Mouse (Mus musculus) intestine, embryonic 14.5 days (tissue): ENCODE data around the gene Impdh1. TPM values are rescaled to one million over a fixed set of nuclear protein-coding genes. Genes with fewer than 3 reads are reported as not detected.

ENCODE experiments used
- ATAC-seq: fragments of 200-750 bp; cut with Nextera tagmentation; replicated peaks from 2 replicates; pipeline ENCODE4 v1.8.0; 2017; ENCODE audit warnings: low read depth, moderate number of reproducible peaks, moderate TSS enrichment, moderate library complexity; ENCODE audit not compliant: low FRiP score, low TSS enrichment
- DNase-seq: peaks from one replicate; pipeline ENCODE4 v3.0.0-alpha.2; 2018; ENCODE audit warnings: low spot score
- H3K27ac ChIP-seq: fragments of 300-500 bp; sonication (generic); 2 replicates; pipeline ENCODE4 v1.5.1; 2014; ENCODE audit warnings: low read depth, mild to moderate bottlenecking, control low read depth
- H3K27me3 ChIP-seq: fragments of 300-500 bp; sonication (generic); replicated peaks from 2 replicates; pipeline ENCODE4 v1.6.1; 2014; ENCODE audit warnings: low read length, control low read depth; ENCODE audit not compliant: control insufficient read depth, insufficient read depth
- H3K36me3 ChIP-seq: fragments of 300-500 bp; sonication (generic); 2 replicates; pipeline ENCODE4 v1.6.1; 2014; ENCODE audit warnings: low read length, control low read depth; ENCODE audit not compliant: control insufficient read depth, insufficient read depth
- H3K4me1 ChIP-seq: fragments of 300-500 bp; sonication (generic); replicated peaks from 2 replicates; pipeline ENCODE4 v1.6.1; 2014; ENCODE audit warnings: low read length, control low read depth, mixed read lengths; ENCODE audit not compliant: control insufficient read depth, insufficient read depth
- H3K4me2 ChIP-seq: fragments of 300-500 bp; sonication (generic); 2 replicates; pipeline ENCODE4 v1.6.1; 2014; ENCODE audit warnings: low read length
- H3K4me3 ChIP-seq: fragments of 300-500 bp; sonication (generic); 2 replicates; pipeline ENCODE4 v1.5.1; 2014; ENCODE audit warnings: low read depth, low read length, control low read depth, mixed read lengths
- H3K9ac ChIP-seq: fragments of 300-500 bp; sonication (generic); 2 replicates; pipeline ENCODE4 v1.6.1; 2014; ENCODE audit warnings: mild to moderate bottlenecking, low read length
- H3K9me3 ChIP-seq: fragments of 300-500 bp; sonication (generic); 2 replicates; pipeline ENCODE4 v1.6.1; 2016; ENCODE audit warnings: low read length, control low read depth; ENCODE audit not compliant: control insufficient read depth
- WGBS: fragments of 180-500 bp; shearing (Covaris S2); extraction: QIAGEN DNeasy Blood & Tissue Kit; methylation state at CpG from one replicate; pipeline ENCODE4 v1.1.7; 2014; 5-methylcytosine and 5-hydroxymethylcytosine counted together
- polyA plus RNA-seq: library from polyadenylated mRNA; unstranded; fragments of >200 nt; fragmentation: Nextera tagmentation; extraction: Ambion mirVana; gene quantifications from 2 replicates; pipeline ENCODE4 v1.2.1, GENCODE M21; 2014

The Impdh1 gene
- polyA plus RNA-seq, 1 experiment from 2014 or later = 48.1 TPM

DNA sequence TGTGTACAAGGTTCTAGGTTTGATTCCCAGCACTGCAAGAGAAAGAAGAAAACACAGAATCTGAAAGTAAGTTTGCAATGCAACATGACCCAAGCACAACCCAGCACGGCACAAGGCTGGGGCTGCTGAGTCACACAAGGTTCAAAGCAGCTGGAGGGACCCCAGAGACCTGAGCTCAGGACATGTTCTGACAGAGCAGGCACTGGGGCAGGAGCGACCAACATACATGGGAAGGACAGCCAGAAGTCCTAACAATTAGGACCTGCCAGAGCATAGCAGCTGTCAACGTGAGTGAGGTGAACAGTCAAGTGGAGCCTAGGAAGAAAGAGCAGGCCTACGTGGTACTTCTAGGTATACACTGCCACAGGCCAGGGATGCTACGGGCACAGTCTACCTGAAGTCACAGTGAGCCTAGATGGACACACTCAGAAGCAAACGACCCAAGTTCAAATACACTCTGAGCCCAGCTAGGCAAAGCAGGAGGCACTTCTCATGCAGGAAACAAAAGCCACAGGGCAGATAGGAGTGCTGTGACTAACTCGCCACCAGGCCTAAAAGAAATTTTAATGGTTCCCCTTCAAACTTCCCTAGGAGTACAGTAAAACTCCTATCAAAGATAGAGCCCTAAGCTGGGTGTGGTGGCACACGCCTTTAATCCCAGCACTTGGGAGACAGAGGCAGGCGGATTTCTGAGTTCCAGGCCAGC is 5.8 kb downstream of the Impdh1 start:
- WGBS = 84% methylated on average over 9 of the region's 9 CpGs
- no peak for DNase-seq

GRCm38 (mm10) chr6:29208178-29208577 is 8.0 kb downstream of the Impdh1 start:
- Histone ChIP-seq H3K27ac (no peak overlapping the region), H3K27me3 (no peaks in the 10 kb centered on the region), H3K4me3 (no peak overlapping the region), H3K9me3 (no peaks in the 10 kb centered on the region), H3K4me1 (peaks cover 12% of the 10 kb centered on the region), H3K9ac (no peak overlapping the region), H3K4me2 (no peak overlapping the region), H3K36me3 (peaks cover 34% of the 10 kb centered on the region)
- 83% methylated on average over 5 of the region's 5 CpGs for WGBS
- no peak for ATAC-seq
- DNase-seq = peak; percentile 12

More for the DNA sequence above, 5.8 kb downstream of the Impdh1 start:
- Histone ChIP-seq H3K9ac (no peak overlapping the region), H3K27ac (no peak overlapping the region), H3K4me1 (peaks cover 26% of the 10 kb centered on the region), H3K4me3 (no peak overlapping the region), H3K36me3 (peaks cover 16% of the 10 kb centered on the region), H3K4me2 (no peak overlapping the region), H3K27me3 (peaks cover 13% of the 10 kb centered on the region), H3K9me3 (no peaks in the 10 kb centered on the region)
- ATAC-seq = no peak

DNA sequence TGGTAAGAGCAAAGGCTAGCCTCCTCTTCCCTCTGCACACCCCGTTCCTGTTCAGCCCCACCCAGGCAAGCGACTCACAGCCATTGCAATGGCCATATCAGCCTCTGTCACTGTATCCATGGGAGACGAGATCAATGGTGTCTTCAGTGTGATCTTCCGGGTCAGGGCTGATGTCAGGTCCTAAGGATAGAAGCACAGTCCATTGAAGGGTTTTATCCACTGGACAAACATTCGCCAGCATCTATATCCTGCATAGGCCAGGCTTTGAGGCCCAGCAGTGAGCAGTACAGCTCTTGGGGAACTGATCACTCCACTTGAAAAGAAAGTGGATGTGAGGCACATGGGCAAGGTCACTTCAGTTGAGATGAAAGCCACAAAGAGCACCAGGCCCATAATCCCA is 9.1 kb downstream of the Impdh1 start:
- no peak overlapping the region for H3K27ac ChIP-seq
- no peak for ATAC-seq
- WGBS = 87% methylated on average over 5 of the region's 5 CpGs
- H3K9ac ChIP-seq = no peak overlapping the region
- H3K36me3 ChIP-seq = peaks cover 41% of the 10 kb centered on the region
- H3K27me3 ChIP-seq = no peaks in the 10 kb centered on the region
- no peak overlapping the region for H3K4me2 ChIP-seq
- H3K4me3 ChIP-seq = no peak overlapping the region
- DNase-seq = peak; percentile 24
- H3K9me3 ChIP-seq = no peaks in the 10 kb centered on the region
- peaks cover 8% of the 10 kb centered on the region for H3K4me1 ChIP-seq

DNA sequence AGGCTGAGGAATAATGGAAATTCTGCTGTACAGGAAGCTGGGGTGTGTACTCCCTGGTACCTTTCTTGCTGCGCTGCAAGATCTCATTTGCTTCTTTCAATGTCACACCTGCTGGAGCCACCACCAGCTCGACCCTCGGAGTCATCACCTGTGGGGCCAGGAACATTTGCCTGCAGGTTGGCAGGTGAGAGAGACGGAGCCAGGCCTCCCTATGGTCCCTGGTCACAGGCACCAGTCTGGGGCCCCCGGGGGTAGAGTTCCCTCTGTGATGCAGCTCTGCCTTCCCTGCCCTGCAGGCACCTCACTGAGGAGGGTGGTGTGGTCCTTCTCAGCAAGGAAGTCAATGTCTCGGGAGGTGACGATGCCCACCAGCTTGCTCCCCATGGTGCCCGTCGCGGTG is 10.2 kb downstream of the Impdh1 start:
- peaks cover 2% of the 10 kb centered on the region; the same call in 1 of the 2 replicates for H3K4me1 ChIP-seq
- ATAC-seq (no peak), DNase-seq (peak; percentile 38)
- H3K27me3 ChIP-seq = no peaks in the 10 kb centered on the region
- H3K9ac ChIP-seq = no peak overlapping the region
- H3K4me2 ChIP-seq = no peak overlapping the region
- WGBS = 92% methylated on average over 10 of the region's 10 CpGs
- H3K27ac ChIP-seq = no peak overlapping the region
- H3K9me3 ChIP-seq = no peaks in the 10 kb centered on the region
- H3K4me3 ChIP-seq = no peak overlapping the region
- peaks cover 41% of the 10 kb centered on the region for H3K36me3 ChIP-seq

- Histone ChIP-seq H3K27ac (no peak overlapping the region), H3K36me3 (peaks cover 41% of the 10 kb centered on the region), H3K4me3 (no peak overlapping the region), H3K4me1 (no peaks in the 10 kb centered on the region), H3K4me2 (no peak overlapping the region), H3K27me3 (no peaks in the 10 kb centered on the region), H3K9me3 (no peaks in the 10 kb centered on the region), H3K9ac (no peak overlapping the region)
- ATAC-seq (0 out of 2 replicates have a peak, but pooled peaks have one; percentile 32), DNase-seq (peak; percentile 85)
- WGBS = 54% methylated on average over 15 of the region's 15 CpGs
Measured at GRCm38 (mm10) chr6:29204932-29205614, 11.1 kb downstream of the Impdh1 start.

- 85% methylated on average over 6 of the region's 6 CpGs for WGBS
- peaks cover 41% of the 10 kb centered on the region for H3K36me3 ChIP-seq
- no peak overlapping the region for H3K27ac ChIP-seq
- H3K4me2 ChIP-seq = no peak overlapping the region
- no peaks in the 10 kb centered on the region for H3K9me3 ChIP-seq
- peak; percentile 38 for DNase-seq
- ATAC-seq = no peak
- H3K4me3 ChIP-seq = no peak overlapping the region
- H3K27me3 ChIP-seq = no peaks in the 10 kb centered on the region
- no peak overlapping the region for H3K9ac ChIP-seq
- H3K4me1 ChIP-seq = no peaks in the 10 kb centered on the region
Measured at GRCm38 (mm10) chr6:29203861-29204585, 12.1 kb downstream of the Impdh1 start.

DNA sequence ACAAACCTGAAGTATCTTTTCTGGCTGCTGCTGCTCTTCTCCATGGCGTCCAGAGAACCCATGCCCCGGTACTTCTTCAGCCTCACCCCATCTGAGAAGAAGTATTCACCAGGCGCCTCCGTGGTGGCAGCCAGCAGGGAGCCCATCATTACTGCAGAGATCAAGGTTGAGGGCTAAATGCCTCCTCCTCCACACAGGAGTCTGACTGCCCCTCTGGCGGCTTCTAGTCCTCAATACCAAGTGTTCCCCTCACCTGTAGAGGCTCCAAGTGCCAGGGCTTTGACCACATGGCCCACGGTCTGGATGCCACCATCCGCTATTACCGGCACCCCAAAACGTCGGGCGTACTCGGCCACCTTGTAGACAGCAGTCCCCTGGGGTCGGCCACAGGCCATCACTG is 13.1 kb downstream of the Impdh1 start:
- Histone ChIP-seq H3K9me3 (no peaks in the 10 kb centered on the region), H3K36me3 (peaks cover 41% of the 10 kb centered on the region), H3K4me2 (no peak overlapping the region), H3K27me3 (no peaks in the 10 kb centered on the region), H3K9ac (no peak overlapping the region), H3K4me3 (no peak overlapping the region), H3K4me1 (no peaks in the 10 kb centered on the region), H3K27ac (no peak overlapping the region)
- WGBS = 91% methylated on average over 13 of the region's 13 CpGs
- DNase-seq (no peak), ATAC-seq (no peak)

- Histone ChIP-seq H3K27me3 (0 out of 2 replicates have a peak, but pooled peaks cover 10% of the 10 kb centered on the region), H3K36me3 (peaks cover 38% of the 10 kb centered on the region), H3K9ac (no peak overlapping the region), H3K27ac (no peak overlapping the region), H3K9me3 (no peaks in the 10 kb centered on the region), H3K4me2 (no peak overlapping the region), H3K4me1 (no peaks in the 10 kb centered on the region), H3K4me3 (no peak overlapping the region)
- DNase-seq (peak; percentile 10), ATAC-seq (no peak)
- WGBS = 84% methylated on average over 8 of the region's 8 CpGs
Measured at GRCm38 (mm10) chr6:29201988-29202387, 14.2 kb downstream of the Impdh1 start.
